Mouse (Mus musculus) embryonic facial prominence, embryonic 10.5 days (tissue): ENCODE results near the gene Nkx2-9. TPM values are rescaled to one million over a fixed set of nuclear protein-coding genes. Genes with fewer than 3 reads are reported as not detected.

Experiments
- DNase-seq: peaks from one replicate; pipeline ENCODE4 v3.0.0-alpha.2; 2017; ENCODE audit warnings: low spot score
- H3K27ac ChIP-seq: fragments of 300-500 bp; sonication (generic); replicated peaks from 2 replicates; pipeline ENCODE4 v1.5.1; 2016; ENCODE audit warnings: mild to moderate bottlenecking
- H3K27me3 ChIP-seq: fragments of 300-500 bp; sonication (generic); replicated peaks from 2 replicates; pipeline ENCODE4 v1.6.1; 2016; ENCODE audit warnings: low read depth, mild to moderate bottlenecking; ENCODE audit not compliant: poor library complexity, severe bottlenecking
- H3K36me3 ChIP-seq: fragments of 300-500 bp; sonication (generic); replicated peaks from 2 replicates; pipeline ENCODE4 v1.6.1; 2016; ENCODE audit warnings: mild to moderate bottlenecking, moderate library complexity
- H3K4me1 ChIP-seq: fragments of 300-500 bp; sonication (generic); 2 replicates; pipeline ENCODE4 v1.6.1; 2016
- H3K4me3 ChIP-seq: fragments of 300-500 bp; sonication (generic); 2 replicates; pipeline ENCODE4 v1.5.1; 2016; ENCODE audit warnings: mild to moderate bottlenecking, moderate library complexity
- H3K9me3 ChIP-seq: fragments of 300-500 bp; sonication (generic); 2 replicates; pipeline ENCODE4 v1.6.1; 2016; ENCODE audit warnings: mild to moderate bottlenecking
- WGBS: fragments of 180-500 bp; shearing (Covaris S2); methylation state at CpG from one replicate; pipeline ENCODE4 v1.1.7; 2016; 5-methylcytosine and 5-hydroxymethylcytosine counted together
- polyA plus RNA-seq: library from polyadenylated mRNA; unstranded; fragments of >200 nt; fragmentation: Nextera tagmentation; extraction: Ambion mirVana; gene quantifications from 2 replicates; pipeline ENCODE4 v1.2.1, GENCODE M21; 2016

Gene Nkx2-9
- polyA plus RNA-seq, 1 experiment from 2014 or later: 1.6 TPM

GRCm38 (mm10) chr12:56587830-56588229 is 25.3 kb downstream of the Nkx2-9 start:
- no peak overlapping the region for H3K4me3 ChIP-seq
- 33% methylated on average over 6 of the region's 6 CpGs for WGBS
- H3K27ac ChIP-seq: no peak overlapping the region
- no peak for DNase-seq
- no peaks in the 10 kb centered on the region for H3K36me3 ChIP-seq
- no peaks in the 10 kb centered on the region for H3K9me3 ChIP-seq
- peaks cover 6% of the 10 kb centered on the region for H3K27me3 ChIP-seq
- no peaks in the 10 kb centered on the region for H3K4me1 ChIP-seq

Other genes with a start within 250 kb of the Nkx2-9 start
- 4.4 and 9.0 TPM in 2 replicates for gene Nkx2-1, start 76.4 kb downstream of the Nkx2-9 start, polyA plus RNA-seq
- 6.3 and 9.9 TPM in 2 replicates for gene Pax9, start 78.5 kb upstream of the Nkx2-9 start, polyA plus RNA-seq